In the genomic region with DNA sequence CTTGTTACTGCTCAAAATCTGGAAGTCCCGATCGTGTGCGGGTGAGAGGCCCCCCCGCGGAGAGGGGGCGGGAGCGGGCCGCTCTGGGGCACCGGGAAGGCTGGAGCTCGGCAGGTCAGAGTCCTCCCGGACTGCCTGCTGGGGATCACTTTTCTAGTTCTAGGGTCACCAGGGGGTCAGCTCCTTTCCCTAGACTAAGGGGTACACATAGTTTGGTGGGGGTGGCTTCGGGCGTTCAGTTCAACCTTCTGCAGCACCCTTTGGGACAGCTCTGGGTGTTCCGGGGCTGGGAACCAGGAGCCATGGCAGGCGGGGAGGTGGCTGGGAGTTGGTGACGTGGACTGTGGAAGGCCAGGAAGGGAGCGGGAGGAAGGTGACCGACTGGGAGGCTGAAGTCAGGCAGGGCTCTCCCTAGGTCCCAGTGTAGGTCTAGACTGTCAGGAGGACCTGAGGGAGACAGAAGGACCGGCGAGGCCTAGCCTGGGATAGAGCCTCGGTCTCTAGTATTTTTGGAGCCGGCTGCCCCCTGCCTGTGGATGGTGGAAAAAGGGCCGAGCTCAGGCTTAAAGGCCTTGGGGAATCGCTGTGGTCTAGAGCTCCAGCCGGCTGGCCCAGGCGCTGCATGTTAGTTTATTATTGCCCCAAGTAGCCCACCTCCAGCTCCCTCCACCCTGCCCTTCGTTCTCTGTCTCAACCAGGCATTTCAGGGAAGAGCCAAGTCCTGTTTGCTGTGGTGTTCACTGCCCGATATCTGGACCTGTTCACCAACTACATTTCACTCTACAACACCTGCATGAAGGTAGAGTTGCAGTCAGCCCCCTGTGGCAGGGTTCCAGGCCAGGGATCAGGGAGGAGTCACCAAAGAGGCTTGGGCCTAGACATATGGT, we compare ENCODE assay signal across 8 mouse cellular contexts. TPM values are rescaled to one million over a fixed set of nuclear protein-coding genes. Genes with fewer than 3 reads are reported as not detected.
A peak's percentile ranks its signal among the peaks of the same experiment; 100 is the strongest.
DNase-seq lines count a peak whose midpoint lies in the region; ATAC-seq lines count a peak whose summit lies in the region.

No protein-coding gene starts in this region.

- H3K4me1 ChIP-seq in forebrain, embryonic 13.5 days, result peaks cover 43% of the 10 kb centered on the region

- intact Hi-C loops in heart, postnatal 36 days (cut with DNase I), result loop anchor here (1.0 to 2.0 kb wide), 2 partner anchors 24 to 135 kb away; no protein-coding TSS in a partner anchor

- H3K4me2 ChIP-seq in forebrain, embryonic 13.5 days, result peak overlapping the region; percentile 92

- peak overlapping the region; percentile 97 for H3K9ac ChIP-seq in forebrain, embryonic 13.5 days

- 2% methylated on average over 28 of the region's 28 CpGs for WGBS in forebrain, embryonic 13.5 days

- no peaks in the 10 kb centered on the region for H3K9me3 ChIP-seq in forebrain, embryonic 13.5 days (replicated peaks)

- peak overlapping the region; percentile 86 for H3K4me3 ChIP-seq in forebrain, embryonic 13.5 days

- peak overlapping the region; percentile 83 for H3K27ac ChIP-seq in forebrain, embryonic 13.5 days

- peak; percentile 10 for DNase-seq in MEL-GATA-1-ER (ENCODE audit: extremely low read depth, low read depth)
- peak; percentile 66 for DNase-seq in c-Kit-positive CD71-positive TER-119-positive erythroid progenitor cells, embryonic 14.5 days (ENCODE audit: low spot score)
- DNase-seq in heart, postnatal 36 days, result peak; percentile 67 to 81
- peak; percentile 66 to 72 for DNase-seq in layer of hippocampus, postnatal 10 days (ENCODE audit: low spot score in 2 of 2)
- DNase-seq in lung, postnatal 4 days, result peak; percentile 70 to 75
- peak; percentile 64 for DNase-seq in retina, postnatal 1 day
- DNase-seq in urinary bladder, postnatal 14 days (ENCODE audit: low spot score), result peak; percentile 61

- peaks cover 35% of the 10 kb centered on the region for H3K27me3 ChIP-seq in forebrain, embryonic 13.5 days

- peaks cover 39% of the 10 kb centered on the region for H3K36me3 ChIP-seq in forebrain, embryonic 13.5 days (ENCODE audit: poor library complexity, severe bottlenecking)

- ATAC-seq in forebrain, embryonic 13.5 days, result peak; percentile 46

RNA-seq across cellular contexts. Expression of a gene that starts 0.7 kb away (rescaled TPM):
- polyA plus RNA-seq in forebrain, embryonic 13.5 days (2015; fragmentation: Nextera tagmentation; extraction: Ambion mirVana), result 31.6 and 33.9 TPM in 2 replicates
- total RNA-seq in heart, postnatal 36 days (2021), result 100 to 1,000 TPM; 118 TPM
- 10 to 100 TPM; 85.4 to 99.2 TPM for total RNA-seq in layer of hippocampus, postnatal 10 days (2021)

RNA-seq across cellular contexts. Expression of a gene that starts 4.9 kb away (rescaled TPM):
- polyA plus RNA-seq in forebrain, embryonic 13.5 days (2015; fragmentation: Nextera tagmentation; extraction: Ambion mirVana), result 0.48 TPM in 2 replicates
- total RNA-seq in heart, postnatal 36 days (2021), result under 1 TPM; 0.38 to 0.44 TPM
- total RNA-seq in layer of hippocampus, postnatal 10 days (2021), result 10 to 100 TPM; 32.1 to 33.4 TPM

RNA-seq across cellular contexts. Expression of a gene that starts 23.2 kb away (rescaled TPM):
- 0.62 and 0.92 TPM in 2 replicates for polyA plus RNA-seq in forebrain, embryonic 13.5 days (2015; fragmentation: Nextera tagmentation; extraction: Ambion mirVana)
- total RNA-seq in heart, postnatal 36 days (2021), result not detected
- under 1 TPM in 1 of 2 experiments, not detected in 1; 0.40 TPM for total RNA-seq in layer of hippocampus, postnatal 10 days (2021)

RNA-seq across cellular contexts. Expression of a gene that starts 23.4 kb away (rescaled TPM):
- 3.7 and 4.3 TPM in 2 replicates for polyA plus RNA-seq in forebrain, embryonic 13.5 days (2015; fragmentation: Nextera tagmentation; extraction: Ambion mirVana)
- 100 to 1,000 TPM; 115 to 120 TPM for total RNA-seq in heart, postnatal 36 days (2021)
- total RNA-seq in layer of hippocampus, postnatal 10 days (2021), result 10 to 100 TPM; 23.9 TPM

RNA-seq across cellular contexts. Expression of a gene that starts 42.6 kb away (rescaled TPM):
- polyA plus RNA-seq in forebrain, embryonic 13.5 days (2015; fragmentation: Nextera tagmentation; extraction: Ambion mirVana), result 49.2 and 53.6 TPM in 2 replicates
- total RNA-seq in heart, postnatal 36 days (2021), result 10 to 100 TPM; 11.5 to 11.6 TPM
- total RNA-seq in layer of hippocampus, postnatal 10 days (2021), result 10 to 100 TPM; 27.0 to 27.3 TPM

Comparison
In these comparisons a context has a peak if more than half of its experiments do, and no peak if none do; other contexts are left out.
1. Peak in every context shown above with its lines: DNase-seq, ATAC-seq, H3K4me3 ChIP-seq and H3K27ac ChIP-seq.
2. DNase-seq: peak in every context shown above with its lines; median percentile 74 in heart, postnatal 36 days; 72 in lung, postnatal 4 days; 69 in layer of hippocampus, postnatal 10 days; 66 in c-Kit-positive CD71-positive TER-119-positive erythroid progenitor cells, embryonic 14.5 days; 64 in retina, postnatal 1 day; 61 in urinary bladder, postnatal 14 days; 10 in MEL-GATA-1-ER.
3. RNA of a gene that starts 4.9 kb away (total RNA-seq): 32.1 to 33.4 TPM in layer of hippocampus, postnatal 10 days; 0.38 to 0.44 TPM in heart, postnatal 36 days; every median in the first group is over 10 times any median in the second.